Mouse (Mus musculus) kidney, adult 11 months (tissue): Measurements from ENCODE around the gene Fzd4.
A peak's percentile ranks its signal among the peaks of the same experiment; 100 is the strongest.

Source experiments
- DNase-seq: peaks from one replicate; pipeline ENCODE4 v3.0.0; 2022

The Fzd4 gene

GRCm38 (mm10) chr7:89404081-89404733 lies at the start of gene Fzd4, which contains the start of gene Tmem135:
Gene Fzd4, plus strand, starts transcription at chr7:89404355.
Gene Tmem135, minus strand, starts transcription at chr7:89404222.
- DNase-seq, result peak; percentile 97

DNA sequence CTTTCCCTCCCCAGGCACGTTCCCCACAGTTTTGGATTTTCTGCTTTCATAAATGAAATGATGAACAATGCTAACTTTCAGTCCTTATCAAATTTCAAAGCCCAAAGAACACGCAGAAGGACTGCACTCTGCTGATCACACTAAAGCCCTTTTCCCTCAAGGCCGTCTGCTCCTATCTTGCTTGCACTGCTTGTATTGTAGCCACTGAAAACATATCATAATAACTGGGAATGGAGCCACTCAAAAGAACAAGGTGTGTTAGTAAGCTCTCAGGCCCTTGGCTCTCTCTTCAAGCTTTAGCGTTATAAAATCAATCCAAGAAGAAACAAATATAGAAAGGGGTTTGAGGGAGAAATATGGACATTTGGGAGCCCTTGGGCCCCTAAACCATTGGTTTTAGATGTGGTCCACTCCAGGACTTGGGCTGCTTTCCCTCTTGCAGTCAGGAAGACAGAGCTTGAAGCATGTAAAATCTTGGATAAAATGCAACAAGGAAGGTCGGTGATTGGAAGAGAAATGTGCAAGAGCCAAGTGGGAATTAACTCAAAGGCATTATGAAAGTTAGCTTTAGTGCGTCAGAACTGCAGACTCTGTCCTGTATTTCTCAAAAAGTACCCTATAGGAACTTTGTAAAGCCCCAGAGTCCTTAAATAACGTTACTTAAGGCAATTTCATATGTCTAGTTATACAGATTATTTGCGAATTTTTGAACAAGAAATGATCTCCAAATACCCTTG lies 48.5 kb upstream of the Fzd4 start:
- no peak for DNase-seq

DNA sequence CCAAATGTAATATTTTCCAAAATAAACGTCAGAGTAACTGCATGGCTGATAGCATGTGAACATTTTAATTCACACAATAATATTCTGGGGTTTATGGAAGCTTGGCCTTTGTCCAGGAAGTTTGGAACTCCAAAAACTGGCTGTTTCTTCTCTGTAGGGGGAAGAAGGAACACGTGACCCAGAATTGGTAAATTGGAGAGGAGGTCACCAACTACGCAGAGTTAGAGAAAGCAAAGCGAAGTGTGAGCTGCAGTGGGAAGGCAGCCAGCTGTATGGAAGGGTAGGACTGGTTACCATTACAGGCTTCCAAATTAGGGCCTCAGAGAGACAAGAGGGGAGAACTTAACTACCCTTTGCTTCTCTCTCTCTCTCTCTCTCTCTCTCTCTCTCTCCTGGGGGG lies 47.8 kb upstream of the Fzd4 start:
- no peak for DNase-seq

GRCm38 (mm10) chr7:89363975-89364374 lies 40.2 kb upstream of the Fzd4 start:
- no peak for DNase-seq

- no peak for DNase-seq
Observed at GRCm38 (mm10) chr7:89365135-89365880, 38.8 kb upstream of the Fzd4 start.

DNA sequence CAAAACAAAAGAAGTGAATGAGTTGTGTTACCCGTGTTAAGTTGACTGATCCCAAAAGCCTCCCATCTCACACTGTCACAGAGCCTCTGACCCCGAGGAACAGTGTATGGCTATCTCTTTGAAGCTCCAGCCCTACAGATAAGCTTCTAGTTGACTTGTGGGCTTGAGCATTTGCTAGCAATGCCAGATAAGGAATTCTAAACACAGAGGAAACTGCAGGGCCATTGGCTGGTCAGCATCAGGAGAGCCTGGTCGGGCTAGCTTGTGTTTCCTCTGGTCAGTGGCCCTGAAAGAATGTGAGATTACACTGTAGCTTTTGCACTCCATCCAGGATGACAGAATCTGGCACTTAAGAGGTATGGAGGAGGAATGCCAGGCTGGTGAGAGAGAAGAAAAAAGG lies 36.5 kb upstream of the Fzd4 start:
- no peak for DNase-seq

GRCm38 (mm10) chr7:89370086-89370485 lies 34.1 kb upstream of the Fzd4 start:
- no peak for DNase-seq

DNA sequence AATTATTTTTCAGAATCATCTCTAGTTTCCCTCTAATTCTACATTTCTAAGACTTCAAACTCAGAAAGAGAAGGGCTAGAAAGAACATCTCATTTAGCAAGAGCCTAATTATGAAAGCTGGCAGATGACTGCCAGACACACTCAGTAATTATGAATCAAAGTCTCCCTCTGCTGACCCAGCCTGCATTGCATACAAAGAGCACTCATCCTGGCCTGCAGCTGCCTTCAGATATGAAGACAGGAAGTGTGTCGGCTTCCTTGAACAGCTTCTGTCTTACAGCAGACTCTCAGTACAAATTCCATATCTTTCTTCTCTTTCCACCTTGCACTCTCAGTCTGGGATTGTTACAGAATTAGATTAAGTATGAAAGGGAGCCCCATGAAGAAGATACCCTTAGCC lies 33.2 kb upstream of the Fzd4 start:
- DNase-seq, result peak; percentile 46

- no peak for DNase-seq
Observed at GRCm38 (mm10) chr7:89371623-89372295, 32.4 kb upstream of the Fzd4 start.

DNA sequence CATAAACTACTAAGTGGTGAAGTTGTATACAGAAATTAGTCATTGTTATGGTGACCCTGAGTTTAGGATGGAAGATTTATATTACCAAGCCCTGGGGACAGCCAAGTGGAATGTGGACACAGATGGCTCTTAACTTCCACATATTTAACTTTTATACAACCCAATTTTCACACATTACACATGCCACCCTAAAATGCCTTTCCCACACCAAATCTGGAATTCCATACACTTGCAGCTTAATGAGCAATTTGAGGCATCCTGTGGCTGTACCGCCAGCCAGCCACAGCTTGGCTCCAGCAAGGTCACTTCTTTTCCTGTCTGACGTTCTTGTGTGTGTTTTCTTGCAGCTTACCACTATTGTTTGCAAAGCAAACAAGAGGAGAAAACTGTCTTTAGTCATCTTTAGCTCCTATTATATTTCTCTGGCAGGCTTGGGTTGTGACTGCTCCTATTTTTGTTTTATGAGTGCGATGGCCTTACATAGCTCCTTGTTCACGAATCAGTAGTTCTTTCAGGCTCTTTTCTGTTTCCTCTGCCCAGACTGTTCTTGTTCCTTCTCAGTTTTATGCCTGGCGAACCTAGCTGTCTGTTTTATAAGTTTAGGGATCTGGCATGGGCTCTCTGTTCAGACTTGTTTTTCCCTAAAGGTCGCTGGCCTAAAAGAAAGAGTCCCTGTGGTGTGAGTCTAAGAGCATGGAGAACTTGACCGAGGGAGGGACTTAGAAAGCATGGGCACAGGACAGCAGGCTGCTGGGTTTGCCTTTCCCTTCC lies 23.0 kb upstream of the Fzd4 start:
- no peak for DNase-seq

GRCm38 (mm10) chr7:89382892-89383291 lies 21.3 kb upstream of the Fzd4 start:
- DNase-seq, result no peak

- no peak for DNase-seq
Observed at GRCm38 (mm10) chr7:89388981-89389380, 15.2 kb upstream of the Fzd4 start.

DNA sequence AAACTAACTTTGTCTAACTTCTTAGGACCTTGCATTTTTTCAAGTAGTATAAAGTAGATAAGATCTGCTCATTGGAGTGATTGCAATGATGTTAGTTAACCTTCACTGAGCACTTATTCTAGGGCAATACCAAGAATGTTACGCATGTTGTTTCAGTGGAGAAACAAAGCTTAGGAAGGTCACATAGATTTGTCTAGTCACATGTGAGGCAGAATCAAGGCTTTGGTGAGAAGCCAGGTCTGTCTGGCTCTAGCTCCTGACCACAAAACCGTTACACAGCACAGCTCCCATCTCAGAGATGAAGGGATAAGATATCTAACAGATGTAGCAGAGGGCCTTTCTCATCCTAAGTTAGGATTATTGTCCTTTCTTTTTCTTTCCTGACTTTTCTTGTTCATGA lies 13.5 kb upstream of the Fzd4 start:
- no peak for DNase-seq

DNA sequence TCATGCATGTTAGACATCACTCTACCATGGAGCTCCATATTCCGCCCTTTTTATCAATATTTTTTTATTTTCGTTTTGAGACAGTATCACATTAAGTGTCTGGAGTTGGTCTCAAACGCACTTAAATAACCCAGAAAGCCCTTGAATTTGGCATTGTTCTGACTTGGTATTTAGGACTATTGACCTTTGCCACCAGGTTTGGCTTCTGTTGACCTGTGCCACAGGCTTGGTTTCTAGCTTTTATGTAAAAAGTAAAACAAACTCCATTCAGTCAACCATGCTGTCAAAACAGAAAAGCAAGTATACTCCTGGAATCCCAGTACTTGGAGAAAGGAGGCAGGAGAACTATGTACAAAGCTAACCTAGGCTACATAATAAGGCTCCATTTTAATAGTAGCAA lies 12.9 kb upstream of the Fzd4 start:
- DNase-seq, result no peak

DNA sequence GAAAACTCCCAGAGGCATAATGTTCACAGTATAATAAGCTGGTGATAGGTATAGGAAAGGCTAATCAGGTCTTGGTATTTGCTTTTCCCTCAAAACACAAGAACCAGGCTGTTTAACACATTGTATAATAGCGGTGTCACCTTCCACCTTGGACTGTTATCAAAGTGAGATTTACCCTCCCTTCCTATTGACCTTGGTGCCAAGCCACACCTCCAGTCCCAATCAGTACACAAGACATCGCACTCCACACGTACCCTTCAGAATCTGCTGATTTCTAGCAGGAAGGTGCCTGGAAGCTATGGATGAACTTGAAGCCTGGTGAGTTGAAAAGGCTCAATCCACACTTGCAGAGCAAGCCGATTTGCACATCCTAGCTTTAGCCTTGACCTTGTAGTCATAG lies 12.3 kb upstream of the Fzd4 start:
- DNase-seq, result no peak

DNA sequence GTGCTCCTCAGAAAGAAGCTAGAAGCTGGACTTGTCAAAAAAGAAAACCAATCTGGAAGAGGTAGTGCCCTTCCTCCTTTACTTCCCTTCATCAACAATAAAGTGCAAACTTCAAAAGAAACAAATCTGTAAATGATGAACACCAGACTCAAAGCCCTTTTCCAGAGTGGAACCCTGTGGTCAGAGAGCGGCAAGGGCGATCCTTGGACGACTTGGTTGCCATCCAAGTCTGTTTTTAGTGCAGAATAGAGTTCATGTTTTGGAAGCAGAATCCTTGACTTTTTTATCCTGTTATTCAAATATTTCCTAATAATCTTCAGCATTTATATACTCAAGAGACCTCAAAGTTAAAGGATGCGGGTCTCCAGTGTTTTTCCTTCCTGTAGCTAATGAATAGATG lies 11.8 kb upstream of the Fzd4 start:
- DNase-seq, result no peak

- DNase-seq, result no peak
Observed at GRCm38 (mm10) chr7:89392825-89393224, 11.3 kb upstream of the Fzd4 start.

GRCm38 (mm10) chr7:89395399-89395798 lies 8.8 kb upstream of the Fzd4 start:
- no peak for DNase-seq

DNA sequence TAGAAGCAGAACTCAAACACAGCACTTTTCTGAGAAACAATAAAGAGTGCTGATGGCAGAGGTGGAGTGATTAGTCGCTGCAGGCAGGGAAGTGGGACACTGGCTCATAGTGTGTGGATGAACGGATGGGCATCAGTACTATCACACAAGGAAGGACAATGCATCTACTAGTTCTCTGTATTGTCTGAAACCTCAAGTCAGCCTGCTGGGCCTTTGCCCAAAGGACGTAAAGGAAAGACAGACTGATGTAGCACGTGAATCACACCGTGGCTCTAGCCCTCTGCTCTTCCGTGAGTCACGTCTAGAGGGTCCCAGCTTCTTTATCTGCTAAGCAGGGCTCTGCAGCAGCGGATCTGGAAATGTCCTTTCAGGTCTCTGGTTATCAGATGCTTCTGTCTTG lies 7.8 kb upstream of the Fzd4 start:
- DNase-seq, result no peak

DNA sequence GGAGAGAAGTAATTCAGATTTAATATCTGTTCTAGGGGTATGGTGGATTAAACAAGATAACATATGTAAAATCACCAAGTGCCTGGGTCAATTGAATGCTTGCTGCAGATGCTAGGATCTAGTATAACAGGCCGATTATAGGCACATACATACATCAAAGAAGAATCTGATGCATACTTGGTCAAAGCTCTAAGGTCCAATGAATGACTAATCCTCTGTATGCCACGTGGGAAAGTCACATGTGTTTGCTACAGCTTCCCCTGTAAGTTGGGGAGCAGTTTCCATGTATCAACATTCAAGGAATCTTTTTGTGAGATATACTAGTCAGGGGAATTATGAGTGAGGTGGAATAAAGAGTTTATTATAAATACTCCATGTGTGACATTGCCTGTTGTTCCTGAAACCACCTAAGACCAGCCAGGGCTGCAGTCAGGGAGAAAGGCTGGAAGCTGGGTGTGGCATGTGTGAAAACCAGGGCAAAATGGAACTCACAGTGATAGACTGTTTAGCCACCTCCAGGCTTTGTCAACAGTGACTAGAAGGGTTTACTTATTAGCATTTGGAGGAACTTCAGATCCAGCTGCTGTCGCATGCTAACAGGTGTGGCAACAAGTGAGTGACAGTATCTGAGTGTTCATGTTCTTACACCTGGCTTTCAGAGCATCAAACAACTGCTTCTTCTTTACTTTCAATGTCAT lies 6.2 kb upstream of the Fzd4 start:
- no peak for DNase-seq

DNA sequence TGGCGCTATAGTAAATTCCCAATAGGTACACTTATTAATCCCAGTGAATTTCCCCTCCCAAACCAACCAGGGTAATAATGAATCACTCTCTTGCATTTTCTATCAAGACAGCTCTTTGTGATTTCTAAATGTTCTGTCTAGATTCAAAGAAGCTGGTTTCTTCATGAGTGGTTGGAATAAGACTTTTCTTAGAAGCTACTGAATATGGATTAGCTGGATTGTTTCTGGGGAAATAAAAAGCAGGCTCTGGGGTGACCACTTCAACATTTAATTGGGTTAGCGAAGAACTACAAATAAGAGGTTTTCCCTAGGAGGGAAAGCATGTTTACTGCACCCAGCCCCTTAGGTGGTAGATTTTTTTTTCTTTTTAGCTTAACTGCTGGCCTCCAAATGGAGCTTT lies 3.4 kb upstream of the Fzd4 start:
- no peak for DNase-seq
